Mouse (Mus musculus): ENCODE data around the gene Cd2ap. TPM values are rescaled to one million over a fixed set of nuclear protein-coding genes. Genes with fewer than 3 reads are reported as not detected.
A peak's percentile ranks its signal among the peaks of the same experiment; 100 is the strongest.
"Not testable (repeated sequence)": the region's sequence is repeated elsewhere in the genome, so short reads cannot be mapped to it uniquely, and the experiment has no call there.

Cd2ap gene
- polyA plus RNA-seq (2016; fragmentation: Nextera tagmentation; extraction: Ambion mirVana) = 17.3 and 17.9 TPM in 2 replicates

- peak within 1 kb of the TSS; percentile 95 for H3K4me2 ChIP-seq
- H3K4me1 ChIP-seq = peaks cover 41% of the 10 kb centered on the region
- peak within 1 kb of the TSS; percentile 92 for H3K4me3 ChIP-seq
- ATAC-seq = peak; percentile 94
- no peaks in the 10 kb centered on the region for H3K9me3 ChIP-seq (replicated peaks)
- no peaks in the 10 kb centered on the region for H3K36me3 ChIP-seq
- WGBS (ENCODE audit: insufficient replicate concordance) = under 1% methylated on average over 90 of the region's 94 CpGs
- peak within 1 kb of the TSS; percentile 95 for H3K9ac ChIP-seq
- H3K27me3 ChIP-seq (replicated peaks) = no peaks in the 10 kb centered on the region
- H3K27ac ChIP-seq = peak within 1 kb of the TSS; percentile 93
Observed at GRCm38 (mm10) chr17:42876001-42876903, at the start of gene Cd2ap. Cd2ap (minus strand) TSS chr17:42876665.

GRCm38 (mm10) chr17:42924731-42925130 is 48.3 kb upstream of the Cd2ap start:
- no peaks in the 10 kb centered on the region for H3K36me3 ChIP-seq
- WGBS (ENCODE audit: insufficient replicate concordance) = 68% methylated on average over 5 of the region's 5 CpGs
- no peaks in the 10 kb centered on the region for H3K4me1 ChIP-seq
- H3K4me3 ChIP-seq = no peak overlapping the region
- no peak overlapping the region for H3K9ac ChIP-seq
- no peak overlapping the region for H3K4me2 ChIP-seq
- H3K9me3 ChIP-seq (replicated peaks) = no peaks in the 10 kb centered on the region
- H3K27me3 ChIP-seq (replicated peaks) = no peaks in the 10 kb centered on the region
- no peak for ATAC-seq
- H3K27ac ChIP-seq = no peak overlapping the region

GRCm38 (mm10) chr17:42918810-42919209 is 42.3 kb upstream of the Cd2ap start:
- Histone ChIP-seq H3K36me3 (no peaks in the 10 kb centered on the region), H3K27ac (no peak overlapping the region), H3K4me3 (no peak overlapping the region), H3K9ac (no peak overlapping the region), H3K9me3 (replicated peaks) (no peaks in the 10 kb centered on the region), H3K4me2 (no peak overlapping the region), H3K4me1 (no peaks in the 10 kb centered on the region), H3K27me3 (replicated peaks) (no peaks in the 10 kb centered on the region)
- ATAC-seq = no peak
- WGBS (ENCODE audit: insufficient replicate concordance) = 80% methylated on average over 9 of the region's 9 CpGs

GRCm38 (mm10) chr17:42914726-42915125 is 38.3 kb upstream of the Cd2ap start:
- ATAC-seq = no peak
- no peaks in the 10 kb centered on the region for H3K36me3 ChIP-seq
- no peaks in the 10 kb centered on the region for H3K27me3 ChIP-seq (replicated peaks)
- no peak overlapping the region for H3K4me3 ChIP-seq
- no peak overlapping the region for H3K4me2 ChIP-seq
- H3K27ac ChIP-seq = no peak overlapping the region
- H3K9me3 ChIP-seq (replicated peaks) = no peaks in the 10 kb centered on the region
- H3K9ac ChIP-seq = no peak overlapping the region
- WGBS (ENCODE audit: insufficient replicate concordance) = 69% methylated on average over 7 of the region's 7 CpGs
- no peaks in the 10 kb centered on the region for H3K4me1 ChIP-seq

- H3K4me1 ChIP-seq = 0 out of 2 replicates have a peak, but pooled peaks cover 4% of the 10 kb centered on the region
- no peak overlapping the region for H3K4me3 ChIP-seq
- H3K27me3 ChIP-seq (replicated peaks) = no peaks in the 10 kb centered on the region
- no peaks in the 10 kb centered on the region for H3K9me3 ChIP-seq (replicated peaks)
- H3K9ac ChIP-seq = no peak overlapping the region
- 53% methylated on average over 6 of the region's 6 CpGs for WGBS (ENCODE audit: insufficient replicate concordance)
- H3K4me2 ChIP-seq = no peak overlapping the region
- 0 out of 2 replicates have a peak, but pooled peaks have one; percentile 33 for ATAC-seq
- no peaks in the 10 kb centered on the region for H3K36me3 ChIP-seq
- H3K27ac ChIP-seq = peak overlapping the region; percentile 46; the same call in 1 of the 2 replicates
Observed at GRCm38 (mm10) chr17:42912193-42912592, 35.7 kb upstream of the Cd2ap start.

- no peaks in the 10 kb centered on the region for H3K9me3 ChIP-seq (replicated peaks)
- no peak overlapping the region for H3K4me2 ChIP-seq
- no peak overlapping the region for H3K9ac ChIP-seq
- no peaks in the 10 kb centered on the region for H3K27me3 ChIP-seq (replicated peaks)
- 0 out of 2 replicates have a peak, but pooled peaks cover 4% of the 10 kb centered on the region for H3K4me1 ChIP-seq
- no peak overlapping the region for H3K27ac ChIP-seq
- H3K36me3 ChIP-seq = no peaks in the 10 kb centered on the region
- 51% methylated on average over 3 of the region's 3 CpGs for WGBS (ENCODE audit: insufficient replicate concordance)
- no peak overlapping the region for H3K4me3 ChIP-seq
- no peak for ATAC-seq
Observed at GRCm38 (mm10) chr17:42910476-42910875, 34.0 kb upstream of the Cd2ap start.

GRCm38 (mm10) chr17:42909376-42909775 is 32.9 kb upstream of the Cd2ap start:
- H3K9me3 ChIP-seq (replicated peaks) = no peaks in the 10 kb centered on the region
- 68% methylated on average over 9 of the region's 9 CpGs for WGBS (ENCODE audit: insufficient replicate concordance)
- no peaks in the 10 kb centered on the region for H3K27me3 ChIP-seq (replicated peaks)
- 0 out of 2 replicates have a peak overlapping the region, but pooled peaks have one; percentile 6 for H3K4me2 ChIP-seq
- H3K36me3 ChIP-seq = no peaks in the 10 kb centered on the region
- 0 out of 2 replicates have a peak, but pooled peaks cover 4% of the 10 kb centered on the region for H3K4me1 ChIP-seq
- no peak overlapping the region for H3K27ac ChIP-seq
- no peak overlapping the region for H3K4me3 ChIP-seq
- peak; percentile 13; the same call in 1 of the 2 replicates for ATAC-seq
- no peak overlapping the region for H3K9ac ChIP-seq

GRCm38 (mm10) chr17:42908744-42909370 is 32.4 kb upstream of the Cd2ap start:
- 0 out of 2 replicates have a peak overlapping the region, but pooled peaks have one; percentile 6 for H3K4me2 ChIP-seq
- 49% methylated on average over 9 of the region's 9 CpGs for WGBS (ENCODE audit: insufficient replicate concordance)
- 0 out of 2 replicates have a peak overlapping the region, but pooled peaks have one; percentile 25 for H3K27ac ChIP-seq

GRCm38 (mm10) chr17:42908136-42908535 is 31.7 kb upstream of the Cd2ap start:
- no peak overlapping the region for H3K27ac ChIP-seq

More at GRCm38 (mm10) chr17:42908744-42909370, 32.4 kb upstream of the Cd2ap start:
- no peak overlapping the region for H3K4me3 ChIP-seq
- no peaks in the 10 kb centered on the region for H3K9me3 ChIP-seq (replicated peaks)
- no peaks in the 10 kb centered on the region for H3K36me3 ChIP-seq
- H3K27me3 ChIP-seq (replicated peaks) = no peaks in the 10 kb centered on the region
- 0 out of 2 replicates have a peak, but pooled peaks cover 4% of the 10 kb centered on the region for H3K4me1 ChIP-seq
- no peak overlapping the region for H3K9ac ChIP-seq
- ATAC-seq = peak; percentile 63

GRCm38 (mm10) chr17:42906456-42906855 is 30.0 kb upstream of the Cd2ap start:
- not testable (repeated sequence) for H3K9ac ChIP-seq; H3K36me3 ChIP-seq; H3K4me3 ChIP-seq; H3K4me1 ChIP-seq; ATAC-seq; H3K27me3 ChIP-seq (replicated peaks); H3K4me2 ChIP-seq; H3K27ac ChIP-seq; H3K9me3 ChIP-seq (replicated peaks)
- 81% methylated on average over 1 of the region's 1 CpGs for WGBS (ENCODE audit: insufficient replicate concordance)

More at GRCm38 (mm10) chr17:42908136-42908535, 31.7 kb upstream of the Cd2ap start:
- H3K4me1 ChIP-seq = 0 out of 2 replicates have a peak, but pooled peaks cover 4% of the 10 kb centered on the region
- WGBS (ENCODE audit: insufficient replicate concordance) = 61% methylated on average over 3 of the region's 3 CpGs
- no peak for ATAC-seq
- no peaks in the 10 kb centered on the region for H3K9me3 ChIP-seq (replicated peaks)
- no peak overlapping the region for H3K4me3 ChIP-seq
- H3K27me3 ChIP-seq (replicated peaks) = no peaks in the 10 kb centered on the region
- H3K4me2 ChIP-seq = no peak overlapping the region
- H3K9ac ChIP-seq = no peak overlapping the region
- H3K36me3 ChIP-seq = no peaks in the 10 kb centered on the region

GRCm38 (mm10) chr17:42905919-42906318 is 29.5 kb upstream of the Cd2ap start:
- no peak for ATAC-seq
- 65% methylated on average over 6 of the region's 6 CpGs for WGBS (ENCODE audit: insufficient replicate concordance)

GRCm38 (mm10) chr17:42900795-42901194 is 24.3 kb upstream of the Cd2ap start:
- WGBS (ENCODE audit: insufficient replicate concordance) = 49% methylated on average over 2 of the region's 2 CpGs
- ATAC-seq = no peak
- Histone ChIP-seq H3K9ac (no peak overlapping the region), H3K36me3 (no peaks in the 10 kb centered on the region), H3K4me2 (no peak overlapping the region), H3K9me3 (replicated peaks) (peaks cover 10% of the 10 kb centered on the region), H3K27ac (no peak overlapping the region), H3K27me3 (replicated peaks) (no peaks in the 10 kb centered on the region), H3K4me1 (no peaks in the 10 kb centered on the region), H3K4me3 (no peak overlapping the region)

More at GRCm38 (mm10) chr17:42905919-42906318, 29.5 kb upstream of the Cd2ap start:
- Histone ChIP-seq H3K27ac (no peak overlapping the region), H3K9ac (no peak overlapping the region), H3K9me3 (replicated peaks) (no peaks in the 10 kb centered on the region), H3K4me2 (no peak overlapping the region), H3K4me3 (no peak overlapping the region), H3K27me3 (replicated peaks) (no peaks in the 10 kb centered on the region), H3K4me1 (0 out of 2 replicates have a peak, but pooled peaks cover 4% of the 10 kb centered on the region), H3K36me3 (no peaks in the 10 kb centered on the region)
